ENCODE assay signal across 11 mouse cellular contexts in the genomic region with DNA sequence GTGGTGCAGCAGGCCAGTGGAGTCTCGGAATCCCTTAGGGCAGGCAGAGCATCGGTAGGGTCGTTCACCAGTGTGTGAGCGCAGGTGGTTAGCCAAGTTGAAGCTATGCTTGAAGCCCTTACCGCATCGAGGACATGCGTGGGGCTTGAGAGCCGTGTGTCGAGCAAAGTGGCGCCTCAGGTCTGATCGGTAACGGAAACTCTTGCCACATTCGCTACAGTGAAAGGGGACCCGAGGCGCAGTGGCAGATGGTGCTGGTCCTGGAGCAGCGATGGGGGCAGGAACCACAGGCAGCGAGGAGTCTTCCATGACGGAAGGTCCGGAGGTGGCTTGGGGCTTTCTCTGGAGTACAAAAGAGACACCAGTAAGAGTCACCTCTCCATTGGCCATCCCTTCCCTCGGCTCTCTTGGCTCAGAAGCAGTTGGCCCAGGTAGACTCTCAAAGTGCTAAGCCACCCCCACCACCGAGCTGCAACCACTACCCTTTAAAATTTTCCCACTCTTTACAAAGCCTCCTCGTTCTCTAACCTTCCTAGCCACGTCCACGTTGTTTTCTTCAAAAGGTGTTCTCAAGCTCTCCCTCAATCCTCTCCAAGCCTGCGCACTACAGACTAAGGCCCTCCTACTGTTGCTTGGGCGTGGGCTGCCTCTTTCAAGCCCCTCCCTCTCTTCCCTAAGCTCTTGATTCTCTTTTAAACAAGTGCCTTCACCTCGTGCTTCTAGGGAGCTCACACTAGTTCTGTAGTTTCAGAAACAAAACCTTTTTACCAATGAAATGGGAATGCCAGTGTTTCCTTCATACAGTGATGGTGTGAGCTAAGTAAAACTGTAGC. TPM values are rescaled to one million over a fixed set of nuclear protein-coding genes. Genes with fewer than 3 reads are reported as not detected.
DNase-seq lines count a peak whose midpoint lies in the region; ATAC-seq lines count a peak whose summit lies in the region.
"Had no signal": no experiment of that assay in that cellular context is flagged by ENCODE, and none has a peak within 500 bp of the region (broad histone marks: within the 10 kb centered on the region; RNA-seq: fewer than 3 reads in every experiment).

No protein-coding gene starts in this region.

- no peaks in the 10 kb centered on the region for H3K9me3 ChIP-seq in forebrain, embryonic 11.5 days (ENCODE audit: control insufficient read depth, low read length)
- H3K9me3 ChIP-seq in forebrain, embryonic 15.5 days: no peaks in the 10 kb centered on the region
- H3K9me3 ChIP-seq in lung, embryonic 15.5 days: no peaks in the 10 kb centered on the region
- no peaks in the 10 kb centered on the region for H3K9me3 ChIP-seq in intestine, embryonic 15.5 days
- no peaks in the 10 kb centered on the region for H3K9me3 ChIP-seq in neural tube, embryonic 13.5 days
- H3K9me3 ChIP-seq: hindbrain, embryonic 15.5 days had no signal

- H3K9ac ChIP-seq in forebrain, embryonic 11.5 days (ENCODE audit: low read length): no peak overlapping the region; the same call in 1 of the 2 replicates
- H3K9ac ChIP-seq in forebrain, embryonic 15.5 days (replicated peaks): no peak overlapping the region
- no peak overlapping the region for H3K9ac ChIP-seq in lung, embryonic 15.5 days
- no peak overlapping the region for H3K9ac ChIP-seq in intestine, embryonic 15.5 days
- H3K9ac ChIP-seq in neural tube, embryonic 13.5 days: no peak overlapping the region
- H3K9ac ChIP-seq: hindbrain, embryonic 15.5 days had no signal

- peaks cover 3% of the 10 kb centered on the region for H3K4me1 ChIP-seq in forebrain, embryonic 11.5 days (replicated peaks; ENCODE audit: control insufficient read depth, insufficient read depth, low read length)
- peaks cover 16% of the 10 kb centered on the region for H3K4me1 ChIP-seq in forebrain, embryonic 15.5 days
- H3K4me1 ChIP-seq in lung, embryonic 15.5 days: peaks cover 14% of the 10 kb centered on the region; the same call in 1 of the 2 replicates
- 0 out of 2 replicates have a peak, but pooled peaks cover 2% of the 10 kb centered on the region for H3K4me1 ChIP-seq in intestine, embryonic 15.5 days (replicated peaks)
- peaks cover 11% of the 10 kb centered on the region for H3K4me1 ChIP-seq in neural tube, embryonic 13.5 days (replicated peaks)

- H3K4me2 ChIP-seq in forebrain, embryonic 11.5 days (ENCODE audit: low read depth, low read length, severe bottlenecking): peak overlapping the region; percentile 54; the same call in 1 of the 2 replicates
- no peak overlapping the region; the same call in 1 of the 2 replicates for H3K4me2 ChIP-seq in forebrain, embryonic 15.5 days (replicated peaks)
- H3K4me2 ChIP-seq in lung, embryonic 15.5 days: peak overlapping the region; percentile 54
- peak overlapping the region; percentile 66; the same call in 1 of the 2 replicates for H3K4me2 ChIP-seq in intestine, embryonic 15.5 days (replicated peaks)
- H3K4me2 ChIP-seq in neural tube, embryonic 13.5 days: peak overlapping the region; percentile 58

- peak overlapping the region; percentile 60; the same call in 1 of the 2 replicates for H3K4me3 ChIP-seq in forebrain, embryonic 11.5 days (ENCODE audit: low read depth, low read length)
- no peak overlapping the region for H3K4me3 ChIP-seq in forebrain, embryonic 15.5 days
- H3K4me3 ChIP-seq in lung, embryonic 15.5 days: peak overlapping the region; percentile 77
- H3K4me3 ChIP-seq in intestine, embryonic 15.5 days (replicated peaks): 0 out of 2 replicates have a peak overlapping the region, but pooled peaks have one; percentile 68
- H3K4me3 ChIP-seq in neural tube, embryonic 13.5 days: peak overlapping the region; percentile 71

- peaks cover 31% of the 10 kb centered on the region for H3K36me3 ChIP-seq in forebrain, embryonic 11.5 days (ENCODE audit: control insufficient read depth, insufficient read depth, low read length)
- peaks cover 47% of the 10 kb centered on the region for H3K36me3 ChIP-seq in forebrain, embryonic 15.5 days
- H3K36me3 ChIP-seq in lung, embryonic 15.5 days: peaks cover 49% of the 10 kb centered on the region
- H3K36me3 ChIP-seq in intestine, embryonic 15.5 days: peaks cover 47% of the 10 kb centered on the region
- H3K36me3 ChIP-seq in neural tube, embryonic 13.5 days: peaks cover 51% of the 10 kb centered on the region

- WGBS in forebrain, embryonic 11.5 days: 92% methylated on average over 27 of the region's 27 CpGs
- 91% methylated on average over 27 of the region's 27 CpGs for WGBS in forebrain, embryonic 15.5 days
- 86% methylated on average over 27 of the region's 27 CpGs for WGBS in lung, embryonic 15.5 days
- WGBS in intestine, embryonic 15.5 days: 87% methylated on average over 27 of the region's 27 CpGs
- 92% methylated on average over 27 of the region's 27 CpGs for WGBS in neural tube, embryonic 13.5 days

- ATAC-seq in forebrain, embryonic 11.5 days (replicated peaks; ENCODE audit: low FRiP score): no peak
- ATAC-seq in forebrain, embryonic 15.5 days (replicated peaks): no peak
- ATAC-seq in lung, embryonic 15.5 days (ENCODE audit: borderline replicate concordance, extremely low read depth, low FRiP score, low TSS enrichment): no peak
- no peak for ATAC-seq in intestine, embryonic 15.5 days
- no peak for ATAC-seq in neural tube, embryonic 13.5 days (ENCODE audit: low read depth)

- no peak for DNase-seq in forebrain, embryonic 11.5 days (ENCODE audit: low spot score)
- DNase-seq in lung, postnatal 14 days: no peak
- DNase-seq in layer of hippocampus, adult 18-20 months (ENCODE audit: low spot score in 2 of 2): no peak
- DNase-seq in gastrocnemius, adult 18-20 months (ENCODE audit: low spot score): no peak
- DNase-seq: adrenal gland, adult 8-10 months; thymus, postnatal 25 days had no signal

- H3K27me3 ChIP-seq in forebrain, embryonic 11.5 days (ENCODE audit: control insufficient read depth, insufficient read depth, low read length): no peaks in the 10 kb centered on the region
- no peaks in the 10 kb centered on the region for H3K27me3 ChIP-seq in forebrain, embryonic 15.5 days
- no peaks in the 10 kb centered on the region for H3K27me3 ChIP-seq in lung, embryonic 15.5 days
- H3K27me3 ChIP-seq in intestine, embryonic 15.5 days (replicated peaks): no peaks in the 10 kb centered on the region
- no peaks in the 10 kb centered on the region for H3K27me3 ChIP-seq in neural tube, embryonic 13.5 days
- H3K27me3 ChIP-seq: hindbrain, embryonic 15.5 days had no signal

- no peak overlapping the region for H3K27ac ChIP-seq in forebrain, embryonic 11.5 days (ENCODE audit: low read depth, low read length)
- H3K27ac ChIP-seq in forebrain, embryonic 15.5 days (replicated peaks): no peak overlapping the region
- H3K27ac ChIP-seq in lung, embryonic 15.5 days: 0 out of 2 replicates have a peak overlapping the region, but pooled peaks have one; percentile 11
- no peak overlapping the region for H3K27ac ChIP-seq in intestine, embryonic 15.5 days
- no peak overlapping the region for H3K27ac ChIP-seq in neural tube, embryonic 13.5 days (replicated peaks)
- H3K27ac ChIP-seq: hindbrain, embryonic 15.5 days had no signal

RNA-seq across cellular contexts. Expression of gene Zfp524, which starts 1.3 kb away (rescaled TPM):
- 9.5 and 11.1 TPM in 2 replicates for polyA plus RNA-seq in forebrain, embryonic 11.5 days (2014; fragmentation: Nextera tagmentation; extraction: Ambion mirVana)
- polyA plus RNA-seq in forebrain, embryonic 15.5 days (2015; fragmentation: Nextera tagmentation; extraction: Ambion mirVana): 11.6 and 12.5 TPM in 2 replicates
- 15.8 TPM in 2 replicates for polyA plus RNA-seq in lung, embryonic 15.5 days (2015; fragmentation: Nextera tagmentation; extraction: Ambion mirVana)
- polyA plus RNA-seq in intestine, embryonic 15.5 days (2015; fragmentation: Nextera tagmentation; extraction: Ambion mirVana): 20.2 and 21.4 TPM in 2 replicates
- 8.4 and 9.1 TPM in 2 replicates for polyA plus RNA-seq in neural tube, embryonic 13.5 days (2015; fragmentation: Nextera tagmentation; extraction: Ambion mirVana)
- 1 to 10 TPM; 8.4 TPM for total RNA-seq in layer of hippocampus, adult 18-20 months (2021)
- 1 to 10 TPM; 8.0 to 8.5 TPM for total RNA-seq in gastrocnemius, adult 18-20 months (2021)

RNA-seq across cellular contexts. Expression of gene Fiz1, which starts 1.6 kb away (rescaled TPM):
- 67.0 and 68.3 TPM in 2 replicates for polyA plus RNA-seq in forebrain, embryonic 11.5 days (2014; fragmentation: Nextera tagmentation; extraction: Ambion mirVana)
- polyA plus RNA-seq in forebrain, embryonic 15.5 days (2015; fragmentation: Nextera tagmentation; extraction: Ambion mirVana): 52.1 TPM in 2 replicates
- polyA plus RNA-seq in lung, embryonic 15.5 days (2015; fragmentation: Nextera tagmentation; extraction: Ambion mirVana): 45.5 and 47.3 TPM in 2 replicates
- 37.0 and 38.5 TPM in 2 replicates for polyA plus RNA-seq in intestine, embryonic 15.5 days (2015; fragmentation: Nextera tagmentation; extraction: Ambion mirVana)
- polyA plus RNA-seq in neural tube, embryonic 13.5 days (2015; fragmentation: Nextera tagmentation; extraction: Ambion mirVana): 43.0 and 43.7 TPM in 2 replicates
- total RNA-seq in layer of hippocampus, adult 18-20 months (2021): 10 to 100 TPM; 20.8 to 24.5 TPM
- total RNA-seq in gastrocnemius, adult 18-20 months (2021): 10 to 100 TPM; 19.0 to 24.4 TPM

RNA-seq across cellular contexts. Expression of gene Gm44973, which starts 2.4 kb away (rescaled TPM):
- 0.23 and 1.9 TPM in 2 replicates for polyA plus RNA-seq in forebrain, embryonic 11.5 days (2014; fragmentation: Nextera tagmentation; extraction: Ambion mirVana)
- 0.89 TPM in 1 of 2 replicates, not detected in the other for polyA plus RNA-seq in forebrain, embryonic 15.5 days (2015; fragmentation: Nextera tagmentation; extraction: Ambion mirVana)
- polyA plus RNA-seq in lung, embryonic 15.5 days (2015; fragmentation: Nextera tagmentation; extraction: Ambion mirVana): 1.2 TPM in 1 of 2 replicates, not detected in the other
- polyA plus RNA-seq in intestine, embryonic 15.5 days (2015; fragmentation: Nextera tagmentation; extraction: Ambion mirVana): 1.6 TPM in 2 replicates
- polyA plus RNA-seq in neural tube, embryonic 13.5 days (2015; fragmentation: Nextera tagmentation; extraction: Ambion mirVana): 0.61 TPM in 1 of 2 replicates, not detected in the other
- not detected for total RNA-seq in layer of hippocampus, adult 18-20 months (2021)
- not detected for total RNA-seq in gastrocnemius, adult 18-20 months (2021)
- polyA plus RNA-seq: hindbrain, embryonic 15.5 days had no signal

RNA-seq across cellular contexts. Expression of gene Zfp865, which starts 7.3 kb away (rescaled TPM):
- 6.7 and 7.3 TPM in 2 replicates for polyA plus RNA-seq in forebrain, embryonic 11.5 days (2014; fragmentation: Nextera tagmentation; extraction: Ambion mirVana)
- 6.1 and 6.5 TPM in 2 replicates for polyA plus RNA-seq in forebrain, embryonic 15.5 days (2015; fragmentation: Nextera tagmentation; extraction: Ambion mirVana)
- 6.4 and 6.7 TPM in 2 replicates for polyA plus RNA-seq in lung, embryonic 15.5 days (2015; fragmentation: Nextera tagmentation; extraction: Ambion mirVana)
- 5.5 and 5.6 TPM in 2 replicates for polyA plus RNA-seq in intestine, embryonic 15.5 days (2015; fragmentation: Nextera tagmentation; extraction: Ambion mirVana)
- 6.2 and 6.3 TPM in 2 replicates for polyA plus RNA-seq in neural tube, embryonic 13.5 days (2015; fragmentation: Nextera tagmentation; extraction: Ambion mirVana)
- 10 to 100 TPM; 35.9 TPM for total RNA-seq in layer of hippocampus, adult 18-20 months (2021)
- 10 to 100 TPM; 12.4 to 13.2 TPM for total RNA-seq in gastrocnemius, adult 18-20 months (2021)

RNA-seq across cellular contexts. Expression of gene Ccdc106, which starts 7.5 kb away (rescaled TPM):
- polyA plus RNA-seq in forebrain, embryonic 11.5 days (2014; fragmentation: Nextera tagmentation; extraction: Ambion mirVana): 7.2 and 7.8 TPM in 2 replicates
- 39.7 and 45.8 TPM in 2 replicates for polyA plus RNA-seq in forebrain, embryonic 15.5 days (2015; fragmentation: Nextera tagmentation; extraction: Ambion mirVana)
- 7.0 and 7.6 TPM in 2 replicates for polyA plus RNA-seq in lung, embryonic 15.5 days (2015; fragmentation: Nextera tagmentation; extraction: Ambion mirVana)
- polyA plus RNA-seq in intestine, embryonic 15.5 days (2015; fragmentation: Nextera tagmentation; extraction: Ambion mirVana): 13.4 TPM in 2 replicates
- polyA plus RNA-seq in neural tube, embryonic 13.5 days (2015; fragmentation: Nextera tagmentation; extraction: Ambion mirVana): 40.0 and 43.3 TPM in 2 replicates
- total RNA-seq in layer of hippocampus, adult 18-20 months (2021): 10 to 100 TPM; 60.6 to 68.5 TPM
- not detected for total RNA-seq in gastrocnemius, adult 18-20 months (2021)
